Mouse (Mus musculus): ENCODE data around the gene Tmc1. TPM values are rescaled to one million over a fixed set of nuclear protein-coding genes. Genes with fewer than 3 reads are reported as not detected.

Tmc1 gene
- 0.03 TPM in 1 of 2 replicates, not detected in the other for polyA plus RNA-seq (2015; fragmentation: Nextera tagmentation; extraction: Ambion mirVana)

DNA sequence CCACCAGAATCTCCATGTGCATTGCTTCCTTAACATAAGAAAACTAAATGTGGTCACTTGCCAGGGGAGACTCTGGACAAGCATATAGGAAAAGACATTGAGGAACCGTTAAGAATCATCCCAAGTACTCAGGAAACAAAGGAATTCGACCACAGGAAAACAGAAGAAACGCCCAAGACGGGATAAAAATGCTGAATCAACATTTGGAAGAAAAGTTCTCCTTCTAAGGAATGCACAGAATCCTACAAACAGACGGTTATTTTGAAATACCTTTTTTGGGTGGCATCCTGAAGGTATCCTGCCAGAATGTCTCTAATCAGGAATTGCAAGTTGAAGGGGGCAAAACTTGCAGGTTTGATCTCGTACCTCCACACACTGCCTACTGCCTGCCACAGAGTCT is at the start of gene Tmc1:
TSS of gene Tmc1 (minus strand) at position 329 of the 400 bp plus-strand sequence.
- H3K36me3 ChIP-seq (ENCODE audit: insufficient read depth, low read length) = no peaks in the 10 kb centered on the region
- H3K9me3 ChIP-seq (replicated peaks; ENCODE audit: low read length) = no peaks in the 10 kb centered on the region
- ATAC-seq (replicated peaks; ENCODE audit: low FRiP score, low read depth) (no peak), DNase-seq (ENCODE audit: low spot score) (no peak)
- H3K4me1 ChIP-seq (replicated peaks; ENCODE audit: insufficient read depth, low read length) = no peaks in the 10 kb centered on the region
- H3K27ac ChIP-seq = no peak within 1 kb of the TSS
- H3K27me3 ChIP-seq (ENCODE audit: insufficient read depth, low read length) = no peaks in the 10 kb centered on the region
- 69% methylated on average over 6 of the region's 6 CpGs for WGBS
- no peak for TF ChIP-seq CTCF (IDR thresholded peaks at IDR 0.05; ENCODE audit: low read depth)
- no peak within 1 kb of the TSS for H3K4me3 ChIP-seq (replicated peaks; ENCODE audit: low read depth, low read length)
- no peak within 1 kb of the TSS for H3K9ac ChIP-seq (ENCODE audit: low read depth, low read length)
- no peak within 1 kb of the TSS for H3K4me2 ChIP-seq (ENCODE audit: low read length)

DNA sequence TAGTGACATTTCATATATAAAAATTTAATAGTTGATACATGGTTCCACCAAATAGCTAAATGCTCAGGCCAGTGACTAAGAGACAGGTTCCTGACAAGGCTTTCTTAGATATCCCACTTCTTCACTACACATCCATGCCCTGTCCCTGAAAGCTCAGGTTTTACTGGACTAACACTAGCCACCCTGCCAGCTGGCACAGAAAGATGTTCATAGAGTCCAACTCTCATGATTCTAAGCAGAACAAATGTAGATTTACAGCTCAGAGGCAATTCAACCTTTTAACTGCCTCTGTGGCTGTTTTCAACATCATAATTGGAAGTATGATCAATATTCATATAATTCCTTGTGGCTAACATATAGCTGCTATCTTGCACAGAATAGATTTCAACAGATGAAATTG is 47.5 kb upstream of the Tmc1 start:
- no peaks in the 10 kb centered on the region for H3K27me3 ChIP-seq (ENCODE audit: insufficient read depth, low read length)

DNA sequence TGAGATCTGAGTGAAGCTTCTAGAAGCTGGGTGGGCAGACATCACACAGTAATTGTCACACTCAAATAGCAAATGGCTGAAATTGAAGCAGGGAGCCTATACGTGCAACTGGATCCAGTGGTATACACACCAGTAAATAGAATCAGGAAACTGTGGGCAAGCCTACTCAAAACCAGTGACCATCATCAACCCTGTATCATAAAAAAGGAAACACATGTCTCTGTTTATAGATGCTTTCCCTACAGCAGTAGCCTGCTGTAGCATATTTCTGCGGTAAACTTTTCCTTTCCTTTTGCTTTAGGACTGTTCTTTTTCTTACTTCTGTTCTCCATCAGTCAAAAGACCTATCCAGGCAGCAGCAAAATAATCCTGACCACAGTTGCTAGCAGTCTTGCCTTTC is 25.2 kb upstream of the Tmc1 start:
- no peak overlapping the region for H3K9ac ChIP-seq (ENCODE audit: low read depth, low read length)
- DNase-seq (ENCODE audit: low spot score) (no peak), ATAC-seq (replicated peaks; ENCODE audit: low FRiP score, low read depth) (no peak)
- H3K27ac ChIP-seq = no peak overlapping the region
- H3K9me3 ChIP-seq (replicated peaks; ENCODE audit: low read length) = no peaks in the 10 kb centered on the region
- 82% methylated on average over 2 of the region's 2 CpGs for WGBS
- TF ChIP-seq CTCF (IDR thresholded peaks at IDR 0.05; ENCODE audit: low read depth) = no peak
- no peaks in the 10 kb centered on the region for H3K4me1 ChIP-seq (replicated peaks; ENCODE audit: insufficient read depth, low read length)
- no peaks in the 10 kb centered on the region for H3K27me3 ChIP-seq (ENCODE audit: insufficient read depth, low read length)
- H3K4me3 ChIP-seq (replicated peaks; ENCODE audit: low read depth, low read length) = no peak overlapping the region
- no peaks in the 10 kb centered on the region for H3K36me3 ChIP-seq (ENCODE audit: insufficient read depth, low read length)
- H3K4me2 ChIP-seq (ENCODE audit: low read length) = no peak overlapping the region

More for the DNA sequence above, 47.5 kb upstream of the Tmc1 start:
- Histone ChIP-seq H3K4me1 (replicated peaks; ENCODE audit: insufficient read depth, low read length) (no peaks in the 10 kb centered on the region), H3K36me3 (ENCODE audit: insufficient read depth, low read length) (no peaks in the 10 kb centered on the region), H3K4me2 (ENCODE audit: low read length) (no peak overlapping the region), H3K27ac (no peak overlapping the region), H3K9ac (ENCODE audit: low read depth, low read length) (no peak overlapping the region), H3K4me3 (replicated peaks; ENCODE audit: low read depth, low read length) (no peak overlapping the region), H3K9me3 (replicated peaks; ENCODE audit: low read length) (no peaks in the 10 kb centered on the region)
- TF ChIP-seq CTCF (IDR thresholded peaks at IDR 0.05; ENCODE audit: low read depth) = no peak
- ATAC-seq (replicated peaks; ENCODE audit: low FRiP score, low read depth) (no peak), DNase-seq (ENCODE audit: low spot score) (no peak)

DNA sequence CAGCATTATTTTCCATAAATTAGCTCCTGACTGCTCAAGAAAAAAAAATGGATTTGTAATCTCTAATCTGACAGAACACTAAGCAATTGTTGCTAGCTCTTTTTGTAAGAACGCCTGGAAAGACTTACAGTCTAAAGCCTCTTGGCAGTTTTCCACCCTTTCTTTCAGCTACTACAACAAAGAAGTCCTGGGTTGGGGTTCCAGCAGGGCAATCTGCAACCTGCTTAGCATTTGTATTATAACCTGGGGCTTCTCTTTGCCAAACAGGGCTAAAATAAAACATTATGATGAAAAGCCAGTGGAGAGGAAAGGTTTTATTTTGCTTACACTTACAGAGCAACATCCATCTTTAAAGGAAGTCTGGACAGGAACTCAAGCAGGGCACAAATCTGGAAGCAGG is 24.1 kb upstream of the Tmc1 start:
- H3K27ac ChIP-seq = no peak overlapping the region
- no peak for DNase-seq (ENCODE audit: low spot score)
- WGBS = 39% methylated on average over 1 of the region's 1 CpGs

DNA sequence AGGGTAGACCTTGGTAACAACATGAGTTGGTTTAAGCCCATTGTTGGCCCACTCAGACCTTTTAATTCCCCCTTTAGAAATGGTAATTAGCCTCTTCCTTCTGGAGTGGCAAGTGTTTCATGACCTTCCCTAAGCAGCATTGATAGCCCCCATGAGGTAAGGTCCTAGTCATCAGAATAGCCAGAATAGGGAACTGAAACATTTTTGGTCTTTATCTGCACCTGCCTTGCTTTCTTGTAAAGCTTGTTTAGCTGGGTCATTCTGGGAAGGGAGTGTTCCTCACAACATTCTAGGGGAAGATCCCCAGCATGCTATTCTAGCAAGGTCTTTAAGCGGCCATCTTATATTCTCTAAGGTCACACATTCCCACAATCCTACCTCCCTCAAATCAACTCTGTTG is 17.9 kb upstream of the Tmc1 start:
- DNase-seq (ENCODE audit: low spot score) = no peak
- no peak for ATAC-seq (replicated peaks; ENCODE audit: low FRiP score, low read depth)
- WGBS = 97% methylated on average over 1 of the region's 1 CpGs
- H3K4me3 ChIP-seq (replicated peaks; ENCODE audit: low read depth, low read length) = no peak overlapping the region
- no peaks in the 10 kb centered on the region for H3K4me1 ChIP-seq (replicated peaks; ENCODE audit: insufficient read depth, low read length)
- TF ChIP-seq CTCF (IDR thresholded peaks at IDR 0.05; ENCODE audit: low read depth) = no peak
- H3K27me3 ChIP-seq (ENCODE audit: insufficient read depth, low read length) = no peaks in the 10 kb centered on the region
- H3K27ac ChIP-seq = no peak overlapping the region
- no peak overlapping the region for H3K9ac ChIP-seq (ENCODE audit: low read depth, low read length)
- H3K9me3 ChIP-seq (replicated peaks; ENCODE audit: low read length) = no peaks in the 10 kb centered on the region
- no peak overlapping the region for H3K4me2 ChIP-seq (ENCODE audit: low read length)
- H3K36me3 ChIP-seq (ENCODE audit: insufficient read depth, low read length) = no peaks in the 10 kb centered on the region

More for the DNA sequence above, 24.1 kb upstream of the Tmc1 start:
- no peak overlapping the region for H3K9ac ChIP-seq (ENCODE audit: low read depth, low read length)
- H3K4me2 ChIP-seq (ENCODE audit: low read length) = no peak overlapping the region
- H3K27me3 ChIP-seq (ENCODE audit: insufficient read depth, low read length) = no peaks in the 10 kb centered on the region
- TF ChIP-seq CTCF (IDR thresholded peaks at IDR 0.05; ENCODE audit: low read depth) = no peak
- no peaks in the 10 kb centered on the region for H3K36me3 ChIP-seq (ENCODE audit: insufficient read depth, low read length)
- no peaks in the 10 kb centered on the region for H3K4me1 ChIP-seq (replicated peaks; ENCODE audit: insufficient read depth, low read length)
- ATAC-seq (replicated peaks; ENCODE audit: low FRiP score, low read depth) = no peak
- H3K9me3 ChIP-seq (replicated peaks; ENCODE audit: low read length) = no peaks in the 10 kb centered on the region
- no peak overlapping the region for H3K4me3 ChIP-seq (replicated peaks; ENCODE audit: low read depth, low read length)

DNA sequence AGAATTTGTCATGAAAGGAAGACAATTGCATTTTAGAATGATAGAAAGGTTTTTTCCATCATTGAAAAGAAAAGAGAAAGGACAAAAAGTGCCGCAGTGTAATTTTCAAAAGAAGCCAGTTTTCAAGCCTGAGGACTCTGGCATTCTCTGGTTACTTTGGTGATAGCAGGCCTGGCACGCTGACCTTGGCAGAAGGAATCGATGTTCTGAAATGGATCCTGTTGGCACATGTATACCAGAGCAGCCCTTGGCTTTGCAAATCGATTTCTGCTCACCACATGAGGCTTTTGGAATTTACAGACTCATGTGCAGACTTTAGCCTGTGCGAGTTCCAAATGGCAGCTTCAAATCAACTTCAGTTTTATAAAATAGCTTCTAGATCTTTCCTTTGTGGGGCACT is 813 bp upstream of the Tmc1 start:
- 88% methylated on average over 5 of the region's 5 CpGs for WGBS
- no peaks in the 10 kb centered on the region for H3K36me3 ChIP-seq (ENCODE audit: insufficient read depth, low read length)
- H3K9me3 ChIP-seq (replicated peaks; ENCODE audit: low read length) = no peaks in the 10 kb centered on the region
- H3K4me2 ChIP-seq (ENCODE audit: low read length) = no peak overlapping the region
- H3K27ac ChIP-seq = no peak overlapping the region
- ATAC-seq (replicated peaks; ENCODE audit: low FRiP score, low read depth) = no peak
- no peak overlapping the region for H3K4me3 ChIP-seq (replicated peaks; ENCODE audit: low read depth, low read length)
- no peak for DNase-seq (ENCODE audit: low spot score)
- H3K9ac ChIP-seq (ENCODE audit: low read depth, low read length) = no peak overlapping the region
- no peak for TF ChIP-seq CTCF (IDR thresholded peaks at IDR 0.05; ENCODE audit: low read depth)
- no peaks in the 10 kb centered on the region for H3K4me1 ChIP-seq (replicated peaks; ENCODE audit: insufficient read depth, low read length)
- H3K27me3 ChIP-seq (ENCODE audit: insufficient read depth, low read length) = no peaks in the 10 kb centered on the region

DNA sequence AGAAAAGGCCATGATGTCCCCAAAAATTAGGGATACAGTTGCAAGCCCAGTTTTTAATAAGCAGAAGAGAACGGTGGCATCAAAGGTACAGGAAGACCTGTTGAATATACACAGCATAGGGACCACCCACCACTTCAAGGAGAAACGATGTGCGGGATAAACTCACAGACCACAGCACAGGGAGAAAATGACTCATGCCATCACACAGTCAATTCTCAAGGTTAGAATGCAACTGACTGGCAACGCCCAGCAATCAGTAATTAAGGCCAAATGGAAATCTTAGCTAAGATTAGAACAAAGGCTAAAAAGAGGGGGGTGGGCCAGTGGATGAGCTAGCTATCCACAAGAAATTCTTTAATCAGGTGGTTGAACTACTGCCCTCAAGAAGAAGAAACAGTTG is 9.6 kb downstream of the Tmc1 start:
- H3K9me3 ChIP-seq (replicated peaks; ENCODE audit: low read length) = no peaks in the 10 kb centered on the region
- H3K27ac ChIP-seq = no peak overlapping the region

More for the DNA sequence above, 9.6 kb downstream of the Tmc1 start:
- TF ChIP-seq CTCF (IDR thresholded peaks at IDR 0.05; ENCODE audit: low read depth) = no peak
- H3K9ac ChIP-seq (ENCODE audit: low read depth, low read length) = no peak overlapping the region
- H3K27me3 ChIP-seq (ENCODE audit: insufficient read depth, low read length) = no peaks in the 10 kb centered on the region
- H3K4me2 ChIP-seq (ENCODE audit: low read length) = no peak overlapping the region
- ATAC-seq (replicated peaks; ENCODE audit: low FRiP score, low read depth) = no peak
- no peak for DNase-seq (ENCODE audit: low spot score)
- no peaks in the 10 kb centered on the region for H3K36me3 ChIP-seq (ENCODE audit: insufficient read depth, low read length)
- 57% methylated on average over 4 of the region's 4 CpGs for WGBS
- no peaks in the 10 kb centered on the region for H3K4me1 ChIP-seq (replicated peaks; ENCODE audit: insufficient read depth, low read length)
- H3K4me3 ChIP-seq (replicated peaks; ENCODE audit: low read depth, low read length) = no peak overlapping the region
